Mouse (Mus musculus) left cerebral cortex, postnatal 25 days (tissue): ENCODE results near the gene Irgc1. TPM values are rescaled to one million over a fixed set of nuclear protein-coding genes. Genes with fewer than 3 reads are reported as not detected.
A peak's percentile ranks its signal among the peaks of the same experiment; 100 is the strongest.

ENCODE experiments used
- DNase-seq, 2 experiments: peaks; one replicate each; pipeline ENCODE4 v3.0.0; 2022; ENCODE audit warnings: low spot score in 2 of 2, mixed read lengths in 1 of 2
- intact Hi-C: fragments of 180-260 bp; cut with DNase I; formaldehyde crosslinking; loops from one replicate; pipeline ENCODE4 v1.15.1; 2025
- total RNA-seq, 2 experiments: library from RNA; stranded (reverse); gene quantifications; 2 replicates each; pipeline ENCODE4 v1.2.3; 2021

Gene Irgc1
- total RNA-seq, 2 experiments from 2014 or later, result 0.34 to 0.57 TPM

GRCm38 (mm10) chr7:24442313-24442712 lies 9.8 kb downstream of the Irgc1 start:
- no peak for DNase-seq
- intact Hi-C loops, result no loop called here

GRCm38 (mm10) chr7:24441785-24442184 lies 10.3 kb downstream of the Irgc1 start:
- intact Hi-C loops, result no loop called here
- DNase-seq, result peak in 1 of 2 experiments; percentile 60

GRCm38 (mm10) chr7:24439891-24440290 lies 12.2 kb downstream of the Irgc1 start:
- DNase-seq, result peak in 1 of 2 experiments; percentile 60
- intact Hi-C loops, result no loop called here

GRCm38 (mm10) chr7:24439191-24439590 lies 12.9 kb downstream of the Irgc1 start:
- intact Hi-C loops, result no loop called here
- no peak for DNase-seq

- intact Hi-C loops, result no loop called here
- peak; percentile 66 to 92 for DNase-seq
Measured at GRCm38 (mm10) chr7:24437981-24438380, 14.1 kb downstream of the Irgc1 start.

- intact Hi-C loops, result no loop called here
- DNase-seq, result no peak
Measured at GRCm38 (mm10) chr7:24435305-24435704, 16.8 kb downstream of the Irgc1 start.

GRCm38 (mm10) chr7:24431713-24432112 lies 20.4 kb downstream of the Irgc1 start:
- intact Hi-C loops, result no loop called here
- peak in 1 of 2 experiments; percentile 57 for DNase-seq

- DNase-seq, result no peak
- intact Hi-C loops, result no loop called here
Measured at GRCm38 (mm10) chr7:24430551-24431345, 21.3 kb downstream of the Irgc1 start.

GRCm38 (mm10) chr7:24429413-24430112 lies 22.5 kb downstream of the Irgc1 start:
- intact Hi-C loops, result no loop called here
- DNase-seq, result peak; percentile 81 to 97

GRCm38 (mm10) chr7:24428725-24429124 lies 23.4 kb downstream of the Irgc1 start:
- intact Hi-C loops, result no loop called here
- DNase-seq, result no peak

GRCm38 (mm10) chr7:24427168-24427567 lies 24.9 kb downstream of the Irgc1 start:
- intact Hi-C loops, result no loop called here
- no peak for DNase-seq

- intact Hi-C loops, result no loop called here
- DNase-seq, result no peak
Measured at GRCm38 (mm10) chr7:24425919-24426318, 26.2 kb downstream of the Irgc1 start.

- intact Hi-C loops, result no loop called here
- no peak for DNase-seq
Measured at GRCm38 (mm10) chr7:24423956-24424732, 28.0 kb downstream of the Irgc1 start.

- intact Hi-C loops, result no loop called here
- no peak for DNase-seq
Measured at GRCm38 (mm10) chr7:24423107-24423763, 28.9 kb downstream of the Irgc1 start.

GRCm38 (mm10) chr7:24422251-24422650 lies 29.8 kb downstream of the Irgc1 start:
- intact Hi-C loops, result no loop called here
- DNase-seq, result no peak

- no peak for DNase-seq
- intact Hi-C loops, result no loop called here
Measured at GRCm38 (mm10) chr7:24421648-24422047, 30.4 kb downstream of the Irgc1 start.

- intact Hi-C loops, result no loop called here
- DNase-seq, result peak in 1 of 2 experiments; percentile 39
Measured at GRCm38 (mm10) chr7:24419579-24419978, 32.5 kb downstream of the Irgc1 start.

- intact Hi-C loops, result no loop called here
Measured at GRCm38 (mm10) chr7:24415261-24415660, 36.8 kb downstream of the Irgc1 start.

GRCm38 (mm10) chr7:24413630-24414029 lies 38.5 kb downstream of the Irgc1 start:
- DNase-seq, result no peak
- intact Hi-C loops, result no loop called here

More at GRCm38 (mm10) chr7:24415261-24415660, 36.8 kb downstream of the Irgc1 start:
- no peak for DNase-seq

- DNase-seq, result no peak
- intact Hi-C loops, result no loop called here
Measured at GRCm38 (mm10) chr7:24410831-24411230, 41.3 kb downstream of the Irgc1 start.
